Mouse (Mus musculus) limb, embryonic 12.5 days (tissue): ENCODE measurements at regions not wholly inside any gene's neighbourhood (a gene's known extent, or its start where the extent isn't known, plus 50 kb on each side); places are given as distances from the start of the nearest gene placed in this dataset.

ENCODE experiments used
- ATAC-seq: fragments of 200-750 bp; cut with Nextera tagmentation; 2 replicates; pipeline ENCODE4 v1.8.0; 2017; ENCODE audit warnings: low read depth, moderate TSS enrichment; ENCODE audit not compliant: insufficient number of reproducible peaks, insufficient read depth, low FRiP score, low TSS enrichment
- H3K27ac ChIP-seq: fragments of 300-500 bp; sonication (generic); 2 replicates; pipeline ENCODE4 v1.5.1; 2016; ENCODE audit warnings: mild to moderate bottlenecking, moderate library complexity
- H3K27me3 ChIP-seq: fragments of 300-500 bp; sonication (generic); 2 replicates; pipeline ENCODE4 v1.6.1; 2016; ENCODE audit warnings: mild to moderate bottlenecking, moderate library complexity
- H3K36me3 ChIP-seq: fragments of 300-500 bp; sonication (generic); 2 replicates; pipeline ENCODE4 v1.6.1; 2016; ENCODE audit warnings: mild to moderate bottlenecking, moderate library complexity
- H3K4me1 ChIP-seq: fragments of 300-500 bp; sonication (generic); replicated peaks from 2 replicates; pipeline ENCODE4 v1.6.1; 2016
- H3K4me2 ChIP-seq: fragments of 300-500 bp; sonication (generic); 2 replicates; pipeline ENCODE4 v1.6.1; 2016; ENCODE audit warnings: mild to moderate bottlenecking, moderate library complexity
- H3K4me3 ChIP-seq: fragments of 300-500 bp; sonication (generic); replicated peaks from 2 replicates; pipeline ENCODE4 v1.5.1; 2016; ENCODE audit warnings: mild to moderate bottlenecking
- H3K9ac ChIP-seq: fragments of 300-500 bp; sonication (generic); replicated peaks from 2 replicates; pipeline ENCODE4 v1.6.1; 2016; ENCODE audit warnings: mild to moderate bottlenecking, moderate library complexity
- H3K9me3 ChIP-seq: fragments of 300-500 bp; sonication (generic); 2 replicates; pipeline ENCODE4 v1.6.1; 2016; ENCODE audit warnings: mild to moderate bottlenecking, moderate library complexity
- WGBS: fragments of 180-500 bp; shearing (Covaris S2); methylation state at CpG from one replicate; pipeline ENCODE4 v1.1.7; 2016; 5-methylcytosine and 5-hydroxymethylcytosine counted together

- H3K27ac ChIP-seq: no peak overlapping the region
- no peak overlapping the region for H3K4me2 ChIP-seq
- H3K9ac ChIP-seq: no peak overlapping the region
- H3K4me3 ChIP-seq: no peak overlapping the region
- no peaks in the 10 kb centered on the region for H3K36me3 ChIP-seq
- no peaks in the 10 kb centered on the region for H3K27me3 ChIP-seq
- ATAC-seq: no peak
- no peaks in the 10 kb centered on the region for H3K4me1 ChIP-seq
- no peaks in the 10 kb centered on the region for H3K9me3 ChIP-seq
- WGBS: 81% methylated on average over 1 of the region's 1 CpGs
Observed at GRCm38 (mm10) chr1:142985516-142985915, 654.9 kb upstream of the B3galt2 start.

- no peak for ATAC-seq
Observed at GRCm38 (mm10) chr1:143000216-143000615, 640.2 kb upstream of the B3galt2 start.

GRCm38 (mm10) chr1:143001112-143001511 lies 639.4 kb upstream of the B3galt2 start:
- ATAC-seq: no peak
- Histone ChIP-seq H3K36me3 (no peaks in the 10 kb centered on the region), H3K27ac (no peak overlapping the region), H3K4me3 (no peak overlapping the region), H3K27me3 (no peaks in the 10 kb centered on the region), H3K9me3 (no peaks in the 10 kb centered on the region), H3K9ac (no peak overlapping the region), H3K4me2 (no peak overlapping the region), H3K4me1 (no peaks in the 10 kb centered on the region)
- WGBS: 86% methylated on average over 3 of the region's 3 CpGs

More at GRCm38 (mm10) chr1:143000216-143000615, 640.2 kb upstream of the B3galt2 start:
- Histone ChIP-seq H3K36me3 (no peaks in the 10 kb centered on the region), H3K27me3 (no peaks in the 10 kb centered on the region), H3K9me3 (no peaks in the 10 kb centered on the region), H3K9ac (no peak overlapping the region), H3K4me2 (no peak overlapping the region), H3K27ac (no peak overlapping the region), H3K4me3 (no peak overlapping the region), H3K4me1 (no peaks in the 10 kb centered on the region)
- WGBS: 71% methylated on average over 1 of the region's 1 CpGs

GRCm38 (mm10) chr1:143006045-143006444 lies 634.4 kb upstream of the B3galt2 start:
- no peak overlapping the region for H3K27ac ChIP-seq
- H3K4me1 ChIP-seq: no peaks in the 10 kb centered on the region
- no peaks in the 10 kb centered on the region for H3K36me3 ChIP-seq
- H3K27me3 ChIP-seq: no peaks in the 10 kb centered on the region
- 89% methylated on average over 3 of the region's 3 CpGs for WGBS
- no peaks in the 10 kb centered on the region for H3K9me3 ChIP-seq
- no peak overlapping the region for H3K4me3 ChIP-seq
- H3K9ac ChIP-seq: no peak overlapping the region
- H3K4me2 ChIP-seq: no peak overlapping the region
- no peak for ATAC-seq

GRCm38 (mm10) chr1:143019982-143020381 lies 620.5 kb upstream of the B3galt2 start:
- Histone ChIP-seq H3K27me3 (no peaks in the 10 kb centered on the region), H3K4me1 (no peaks in the 10 kb centered on the region), H3K4me2 (no peak overlapping the region), H3K9ac (no peak overlapping the region), H3K36me3 (no peaks in the 10 kb centered on the region), H3K27ac (no peak overlapping the region), H3K9me3 (no peaks in the 10 kb centered on the region), H3K4me3 (no peak overlapping the region)
- 87% methylated on average over 2 of the region's 2 CpGs for WGBS
- ATAC-seq: no peak

GRCm38 (mm10) chr1:143053161-143053560 lies 587.3 kb upstream of the B3galt2 start:
- no peak for ATAC-seq
- Histone ChIP-seq H3K27me3 (no peaks in the 10 kb centered on the region), H3K4me3 (no peak overlapping the region), H3K4me1 (no peaks in the 10 kb centered on the region), H3K36me3 (no peaks in the 10 kb centered on the region), H3K27ac (no peak overlapping the region), H3K4me2 (no peak overlapping the region), H3K9ac (no peak overlapping the region), H3K9me3 (no peaks in the 10 kb centered on the region)
- WGBS: 81% methylated on average over 2 of the region's 2 CpGs

- no peaks in the 10 kb centered on the region for H3K27me3 ChIP-seq
- no peak overlapping the region for H3K4me2 ChIP-seq
- H3K27ac ChIP-seq: no peak overlapping the region
- H3K4me1 ChIP-seq: no peaks in the 10 kb centered on the region
- WGBS: 91% methylated on average over 2 of the region's 2 CpGs
- H3K9ac ChIP-seq: no peak overlapping the region
- H3K4me3 ChIP-seq: no peak overlapping the region
- ATAC-seq: no peak
- H3K36me3 ChIP-seq: no peaks in the 10 kb centered on the region
- H3K9me3 ChIP-seq: no peaks in the 10 kb centered on the region
Observed at GRCm38 (mm10) chr1:143053599-143053998, 586.9 kb upstream of the B3galt2 start.

GRCm38 (mm10) chr1:143054451-143055024 lies 585.9 kb upstream of the B3galt2 start:
- Histone ChIP-seq H3K9ac (no peak overlapping the region), H3K4me1 (no peaks in the 10 kb centered on the region), H3K4me3 (no peak overlapping the region), H3K27ac (no peak overlapping the region), H3K27me3 (no peaks in the 10 kb centered on the region), H3K36me3 (no peaks in the 10 kb centered on the region), H3K4me2 (no peak overlapping the region), H3K9me3 (no peaks in the 10 kb centered on the region)
- ATAC-seq: no peak
- 64% methylated on average over 3 of the region's 3 CpGs for WGBS

- no peaks in the 10 kb centered on the region for H3K9me3 ChIP-seq
- no peaks in the 10 kb centered on the region for H3K36me3 ChIP-seq
- H3K27ac ChIP-seq: no peak overlapping the region
- ATAC-seq: no peak
- no peaks in the 10 kb centered on the region for H3K27me3 ChIP-seq
- 69% methylated on average over 4 of the region's 4 CpGs for whole genome bisulfite sequencing
- no peak overlapping the region for H3K4me3 ChIP-seq
- H3K4me1 ChIP-seq: no peaks in the 10 kb centered on the region
- no peak overlapping the region for H3K9ac ChIP-seq
- no peak overlapping the region for H3K4me2 ChIP-seq
Observed at GRCm38 (mm10) chr1:143060698-143061576, 579.5 kb upstream of the B3galt2 start.

GRCm38 (mm10) chr1:143065493-143065892 lies 575.0 kb upstream of the B3galt2 start:
- ATAC-seq: no peak
- Histone ChIP-seq H3K27me3 (no peaks in the 10 kb centered on the region), H3K4me2 (no peak overlapping the region), H3K9ac (no peak overlapping the region), H3K4me3 (no peak overlapping the region), H3K36me3 (no peaks in the 10 kb centered on the region), H3K27ac (no peak overlapping the region), H3K9me3 (no peaks in the 10 kb centered on the region), H3K4me1 (no peaks in the 10 kb centered on the region)

- Histone ChIP-seq H3K4me3 (no peak overlapping the region), H3K4me1 (no peaks in the 10 kb centered on the region), H3K9ac (no peak overlapping the region), H3K27me3 (no peaks in the 10 kb centered on the region), H3K27ac (no peak overlapping the region), H3K4me2 (no peak overlapping the region), H3K36me3 (no peaks in the 10 kb centered on the region), H3K9me3 (no peaks in the 10 kb centered on the region)
- whole genome bisulfite sequencing: 79% methylated on average over 3 of the region's 3 CpGs
- ATAC-seq: no peak
Observed at GRCm38 (mm10) chr1:143071781-143072382, 568.6 kb upstream of the B3galt2 start.
